Mouse (Mus musculus) hindbrain, embryonic 11.5 days (tissue): ENCODE data around the gene Fthl17d. TPM values are rescaled to one million over a fixed set of nuclear protein-coding genes. Genes with fewer than 3 reads are reported as not detected.

Experiments
- polyA plus RNA-seq: library from polyadenylated mRNA; unstranded; fragments of >200 nt; fragmentation: Nextera tagmentation; extraction: Ambion mirVana; gene quantifications from 2 replicates; pipeline ENCODE4 v1.2.1, GENCODE M21; 2014

Gene Fthl17d
- polyA plus RNA-seq, 1 experiment from 2014 or later: not detected

Other genes starting within 250 kb of the Fthl17d start
- not detected in 2 replicates for gene Ssx9, start 238.3 kb downstream of the Fthl17d start, polyA plus RNA-seq
- gene Ssxb5, start 183.1 kb downstream of the Fthl17d start, polyA plus RNA-seq: not detected in 2 replicates
- gene Gm6592, start 142.8 kb downstream of the Fthl17d start, polyA plus RNA-seq: not detected in 2 replicates
- gene Gm5751, start 112.5 kb downstream of the Fthl17d start, polyA plus RNA-seq: not detected in 2 replicates
- 6.7 and 7.1 TPM in 2 replicates for gene B630019K06Rik, start 94.4 kb downstream of the Fthl17d start, polyA plus RNA-seq
- not detected in 2 replicates for gene Fthl17b, start 23.8 kb downstream of the Fthl17d start, polyA plus RNA-seq
- not detected in 2 replicates for gene Fthl17c, start 10.2 kb downstream of the Fthl17d start, polyA plus RNA-seq
- gene Fthl17e, start 46.7 kb upstream of the Fthl17d start, polyA plus RNA-seq: not detected in 2 replicates
- not detected in 2 replicates for gene Fthl17f, start 76.3 kb upstream of the Fthl17d start, polyA plus RNA-seq
- not detected in 2 replicates for gene 4930402K13Rik, start 117.8 kb upstream of the Fthl17d start, polyA plus RNA-seq
- gene Lancl3, start 213.1 kb upstream of the Fthl17d start, polyA plus RNA-seq: 0.73 and 1.0 TPM in 2 replicates